Mouse (Mus musculus) gastrocnemius, postnatal 4 days (tissue): ENCODE measurements around the gene Dnmt1. TPM values are rescaled to one million over a fixed set of nuclear protein-coding genes. Genes with fewer than 3 reads are reported as not detected.
"Not testable (repeated sequence)": the region's sequence is repeated elsewhere in the genome, so short reads cannot be mapped to it uniquely, and the experiment has no call there.

Experiments used
- DNase-seq, 2 experiments: peaks; one replicate each; pipeline ENCODE4 v3.0.0; 2021 to 2022; ENCODE audit warnings: low spot score in 2 of 2, mixed read lengths in 2 of 2
- long read RNA-seq, 2 experiments: library from polyadenylated mRNA; stranded (forward); transcript quantifications; one replicate each; pipeline ENCODE4 v2.0.0; 2021
- total RNA-seq, 2 experiments: library from RNA; stranded (reverse); gene quantifications; 2 replicates each; pipeline ENCODE4 v1.2.3; 2021

The Dnmt1 gene
- total RNA-seq, result 10 to 100 TPM; 44.5 to 46.0 TPM
- long read RNA-seq, experiment 1, full-length matches to known transcripts, result 7 of 27 reads
- long read RNA-seq, experiment 1, partial matches to known transcripts, result 12 of 27 reads
- long read RNA-seq, experiment 1, other reads (novel, unspliced or antisense), result 8 of 27 reads
- long read RNA-seq, experiment 2, full-length matches to known transcripts, result 10 of 51 reads
- long read RNA-seq, experiment 2, partial matches to known transcripts, result 29 of 51 reads
- long read RNA-seq, experiment 2, other reads (novel, unspliced or antisense), result 12 of 51 reads

GRCm38 (mm10) chr9:20959430-20959938, at the start of gene Dnmt1:
Dnmt1 (minus strand) TSS chr9:20959888.
- DNase-seq, result no peak

DNA sequence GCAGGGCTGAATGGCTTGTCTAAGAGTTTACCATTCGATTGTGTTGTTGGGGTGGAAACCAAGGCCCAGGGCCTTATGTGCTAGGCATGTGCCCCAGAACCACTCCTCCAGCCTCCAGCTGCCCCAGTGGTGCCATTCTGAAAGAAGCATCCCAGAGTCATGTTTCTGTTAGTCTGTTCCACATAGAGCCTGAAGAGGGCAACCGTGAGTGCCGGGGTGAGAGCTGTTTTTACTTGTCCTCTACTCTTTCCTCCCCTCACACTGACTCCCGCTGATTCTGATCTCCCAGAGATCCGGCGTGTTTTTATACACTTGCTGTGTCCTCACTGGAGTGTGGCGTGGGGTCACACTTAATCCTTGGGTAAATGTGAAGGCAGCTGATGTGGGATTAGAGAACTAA, 48.3 kb upstream of the Dnmt1 start:
- DNase-seq, result no peak

- no peak for DNase-seq
Measured at GRCm38 (mm10) chr9:21007313-21007952, 47.7 kb upstream of the Dnmt1 start.

DNA sequence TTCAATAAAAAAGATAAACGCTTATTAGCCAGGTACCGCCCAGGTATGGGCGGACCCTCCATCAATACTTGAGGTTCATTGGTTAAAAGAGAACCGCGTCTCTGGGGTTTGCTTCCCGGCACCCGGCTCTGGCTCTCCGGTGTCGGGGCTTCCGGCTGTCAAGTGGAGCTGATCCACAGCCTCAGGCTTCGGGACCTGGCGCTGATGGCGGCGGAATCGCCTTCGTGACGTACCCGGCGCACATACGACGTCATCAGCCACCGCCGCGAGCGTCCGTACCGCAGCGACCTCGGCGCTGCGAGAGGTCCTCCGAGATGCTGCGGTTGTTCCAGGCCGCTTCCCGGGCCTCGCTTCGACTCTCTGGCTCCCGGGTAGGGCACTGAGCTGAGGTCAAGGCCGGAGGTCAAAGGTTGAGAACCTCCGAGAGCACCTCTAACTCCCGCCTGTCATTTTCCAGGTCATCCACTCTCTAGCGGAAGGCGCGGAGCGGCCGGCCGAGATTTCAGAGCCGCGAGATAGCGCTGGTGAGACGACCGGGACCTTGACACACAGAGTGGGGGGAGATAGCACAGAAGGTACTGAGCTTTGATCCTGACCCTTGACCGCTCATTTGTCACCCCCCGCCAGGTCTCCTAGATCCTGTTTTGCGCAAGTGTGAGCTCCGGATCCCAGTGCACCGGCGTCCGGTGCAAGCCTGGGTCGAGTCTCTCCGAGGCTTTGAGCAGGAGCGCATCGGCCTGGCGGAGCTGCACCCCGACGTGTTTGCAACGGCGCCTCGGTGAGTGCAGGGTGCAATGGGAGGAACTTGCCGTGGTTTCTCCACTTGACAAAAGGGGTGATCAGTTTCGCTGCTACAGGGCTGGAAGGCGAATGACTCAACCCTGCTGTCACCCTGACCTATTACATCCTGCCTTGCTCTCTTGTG, 43.2 kb upstream of the Dnmt1 start, which contains the start of gene Mrpl4:
TSS of gene Mrpl4 (plus strand) at position 112 of the 925 bp plus-strand sequence.
- peak; percentile 74 to 85 for DNase-seq

GRCm38 (mm10) chr9:21002270-21002626, 42.6 kb upstream of the Dnmt1 start:
- DNase-seq, result no peak

GRCm38 (mm10) chr9:21001651-21002200, 42.0 kb upstream of the Dnmt1 start:
- DNase-seq, result no peak

- DNase-seq, result no peak
Measured at GRCm38 (mm10) chr9:21000811-21001210, 41.1 kb upstream of the Dnmt1 start.

GRCm38 (mm10) chr9:20998337-20998736, 38.6 kb upstream of the Dnmt1 start:
- not testable (repeated sequence) for DNase-seq

- no peak for DNase-seq
Measured at GRCm38 (mm10) chr9:20997065-20997464, 37.4 kb upstream of the Dnmt1 start.

- no peak for DNase-seq
Measured at GRCm38 (mm10) chr9:20995069-20995468, 35.4 kb upstream of the Dnmt1 start.

- peak in 1 of 2 experiments; percentile 50 for DNase-seq
Measured at GRCm38 (mm10) chr9:20993165-20993898, 33.6 kb upstream of the Dnmt1 start.

GRCm38 (mm10) chr9:20991587-20991986, 31.9 kb upstream of the Dnmt1 start:
- DNase-seq, result no peak

DNA sequence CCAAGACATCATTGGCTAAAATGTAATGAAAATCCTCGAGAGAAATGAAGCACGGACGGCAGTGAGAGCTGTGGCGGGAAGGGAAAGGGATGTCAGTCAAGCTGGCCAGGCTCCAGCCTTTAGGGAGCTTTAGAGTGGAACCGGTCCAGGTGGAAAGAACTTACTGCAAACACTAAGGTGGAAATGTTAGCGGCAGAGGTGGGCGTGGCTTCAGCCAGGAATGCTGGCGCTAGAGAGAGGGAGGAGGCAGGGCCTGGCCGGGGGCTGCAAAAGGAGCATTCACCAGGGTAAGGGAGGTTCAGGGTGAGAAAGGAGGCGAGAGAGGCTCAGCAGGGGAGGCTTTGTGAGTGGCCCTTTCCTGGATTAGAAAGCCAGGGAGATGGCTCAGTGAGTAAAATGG, 31.2 kb upstream of the Dnmt1 start:
- peak in 1 of 2 experiments; percentile 57 for DNase-seq

DNA sequence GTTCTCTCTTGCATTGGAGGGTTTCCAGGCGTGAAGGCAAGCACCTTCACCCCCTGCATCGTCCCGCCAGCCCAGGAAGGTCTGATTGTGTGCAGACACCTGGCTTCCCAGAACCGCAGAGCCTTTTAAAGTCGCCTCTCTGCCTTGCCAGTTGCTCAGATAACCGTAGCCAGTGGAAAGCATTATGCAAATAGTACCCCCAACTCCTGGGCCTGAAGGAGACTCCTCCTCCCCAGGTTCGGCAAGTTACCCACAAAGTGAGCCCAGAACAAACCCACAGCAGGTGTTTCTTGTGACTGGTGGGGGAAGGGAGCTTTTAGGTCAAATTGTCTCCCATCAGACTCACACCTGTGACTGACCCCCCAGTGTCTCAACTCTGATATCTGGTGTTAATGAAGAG, 28.3 kb upstream of the Dnmt1 start:
- DNase-seq, result no peak

DNA sequence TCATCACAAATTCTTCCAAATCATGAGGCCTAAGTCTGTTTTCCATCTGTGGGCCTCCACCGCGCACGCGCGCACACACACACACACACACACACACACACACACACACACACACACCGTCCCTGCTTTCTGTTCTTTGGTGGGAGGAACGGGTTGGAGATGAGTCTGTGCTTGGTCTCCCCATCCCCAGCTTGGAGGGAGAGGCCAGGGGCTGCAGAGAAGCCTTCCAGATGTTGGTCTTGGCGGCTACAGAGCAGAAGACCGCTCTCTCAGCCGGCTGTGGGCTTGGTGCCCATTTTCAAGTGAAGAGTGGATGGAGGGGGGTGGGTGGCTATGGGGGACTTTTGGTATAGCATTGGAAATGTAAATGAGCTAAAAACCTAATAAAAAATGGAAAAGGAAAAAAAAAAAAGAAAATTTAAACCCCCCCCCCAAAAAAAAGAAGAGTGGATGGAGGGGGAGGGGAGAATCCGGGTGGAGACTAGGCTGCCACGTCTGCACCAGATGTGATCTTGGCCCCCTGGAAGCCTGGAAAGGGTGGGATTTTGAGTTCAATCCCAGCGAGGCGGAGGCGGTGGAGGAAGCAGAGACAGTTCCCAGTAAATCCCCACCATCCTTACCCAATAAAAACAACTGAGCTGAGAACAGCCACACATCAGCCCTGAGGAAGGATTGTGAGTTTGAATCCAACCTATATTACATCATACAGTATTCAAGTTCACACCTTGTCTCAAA, 27.4 kb upstream of the Dnmt1 start:
- peak; percentile 42 to 75 for DNase-seq

GRCm38 (mm10) chr9:20983169-20983568, 23.5 kb upstream of the Dnmt1 start:
- no peak for DNase-seq

GRCm38 (mm10) chr9:20982171-20982570, 22.5 kb upstream of the Dnmt1 start:
- DNase-seq, result no peak

- DNase-seq, result no peak
Measured at GRCm38 (mm10) chr9:20979769-20980168, 20.1 kb upstream of the Dnmt1 start.

DNA sequence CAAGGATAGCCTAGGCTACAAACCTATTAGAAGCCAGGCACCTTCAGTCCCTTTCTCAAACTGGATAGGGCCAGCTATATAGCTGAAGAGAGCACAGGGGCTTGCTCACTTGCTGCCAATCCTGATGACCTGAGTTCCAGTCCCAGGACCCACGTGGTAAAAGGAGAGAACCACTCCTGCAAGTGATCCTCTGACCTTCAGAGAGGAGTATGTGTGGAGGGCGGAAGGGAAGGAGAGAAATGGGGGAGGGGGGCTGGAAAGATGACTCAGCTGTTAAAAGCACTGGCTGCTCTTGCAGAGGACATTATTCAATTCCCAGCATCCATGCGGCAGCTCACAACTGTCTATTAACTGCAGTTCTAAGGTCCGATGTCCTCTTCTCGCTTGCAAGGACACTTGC, 19.5 kb upstream of the Dnmt1 start:
- no peak for DNase-seq
